Mouse (Mus musculus): Measurements from ENCODE around the gene B230217C12Rik.

B230217C12Rik gene

GRCm38 (mm10) chr11:97840539-97840954 is at the start of gene B230217C12Rik:
Gene B230217C12Rik, plus strand, starts transcription at chr11:97840780.
- peak; percentile 70 for DNase-seq (ENCODE audit: low spot score)

GRCm38 (mm10) chr11:97793165-97793564 is 47.4 kb upstream of the B230217C12Rik start:
- DNase-seq (ENCODE audit: low spot score): peak; percentile 82

- peak; percentile 82 for DNase-seq (ENCODE audit: low spot score)
Measured at GRCm38 (mm10) chr11:97796910-97797309, 43.7 kb upstream of the B230217C12Rik start.

- no peak for DNase-seq (ENCODE audit: low spot score)
Measured at GRCm38 (mm10) chr11:97797369-97798082, 43.1 kb upstream of the B230217C12Rik start.

- no peak for DNase-seq (ENCODE audit: low spot score)
Measured at GRCm38 (mm10) chr11:97798083-97798435, 42.5 kb upstream of the B230217C12Rik start.

- DNase-seq (ENCODE audit: low spot score): peak; percentile 96
Measured at GRCm38 (mm10) chr11:97798782-97799145, 41.8 kb upstream of the B230217C12Rik start, which contains the start of gene Lasp1. Gene Lasp1, plus strand, starts transcription at chr11:97799000.

- DNase-seq (ENCODE audit: low spot score): peak; percentile 83
Measured at GRCm38 (mm10) chr11:97799146-97799993, 41.2 kb upstream of the B230217C12Rik start.

- DNase-seq (ENCODE audit: low spot score): peak; percentile 67
Measured at GRCm38 (mm10) chr11:97799994-97800690, 40.4 kb upstream of the B230217C12Rik start.

- DNase-seq (ENCODE audit: low spot score): no peak
Measured at GRCm38 (mm10) chr11:97800691-97801408, 39.7 kb upstream of the B230217C12Rik start.

- peak; percentile 80 for DNase-seq (ENCODE audit: low spot score)
Measured at GRCm38 (mm10) chr11:97801409-97802193, 39.0 kb upstream of the B230217C12Rik start.

- DNase-seq (ENCODE audit: low spot score): no peak
Measured at GRCm38 (mm10) chr11:97802194-97802470, 38.4 kb upstream of the B230217C12Rik start.

- DNase-seq (ENCODE audit: low spot score): no peak
Measured at GRCm38 (mm10) chr11:97802495-97802894, 38.1 kb upstream of the B230217C12Rik start.

- DNase-seq (ENCODE audit: low spot score): no peak
Measured at GRCm38 (mm10) chr11:97803847-97804246, 36.7 kb upstream of the B230217C12Rik start.

- peak; percentile 75 for DNase-seq (ENCODE audit: low spot score)
Measured at GRCm38 (mm10) chr11:97804841-97805661, 35.5 kb upstream of the B230217C12Rik start.

- DNase-seq (ENCODE audit: low spot score): peak; percentile 55
Measured at GRCm38 (mm10) chr11:97805662-97806612, 34.6 kb upstream of the B230217C12Rik start.

- DNase-seq (ENCODE audit: low spot score): no peak
Measured at GRCm38 (mm10) chr11:97806613-97806964, 34.0 kb upstream of the B230217C12Rik start.

GRCm38 (mm10) chr11:97807626-97808025 is 33.0 kb upstream of the B230217C12Rik start:
- DNase-seq (ENCODE audit: low spot score): no peak

GRCm38 (mm10) chr11:97808093-97808492 is 32.5 kb upstream of the B230217C12Rik start:
- DNase-seq (ENCODE audit: low spot score): peak; percentile 59

- DNase-seq (ENCODE audit: low spot score): peak; percentile 43
Measured at GRCm38 (mm10) chr11:97808621-97809234, 31.9 kb upstream of the B230217C12Rik start.
